Mouse (Mus musculus): ENCODE measurements at regions not wholly inside any gene's neighbourhood (a gene's known extent, or its start where the extent isn't known, plus 50 kb on each side); places are given as distances from the start of the nearest gene placed in this dataset.

- no peak for ATAC-seq
- TF ChIP-seq CTCF (IDR thresholded peaks at IDR 0.05; ENCODE audit: low read depth), result no peak
- Histone ChIP-seq H3K27me3 (ENCODE audit: insufficient read depth, low read length) (no peaks in the 10 kb centered on the region), H3K9ac (replicated peaks) (no peak overlapping the region), H3K9me3 (ENCODE audit: low read length) (no peaks in the 10 kb centered on the region), H3K36me3 (replicated peaks; ENCODE audit: insufficient read depth, low read length) (no peaks in the 10 kb centered on the region), H3K4me2 (ENCODE audit: low read depth, low read length) (no peak overlapping the region), H3K4me3 (ENCODE audit: low read depth, low read length) (no peak overlapping the region), H3K4me1 (ENCODE audit: insufficient read depth) (no peaks in the 10 kb centered on the region; the same call in 1 of the 2 replicates), H3K27ac (ENCODE audit: low read depth) (no peak overlapping the region)
- WGBS (ENCODE audit: insufficient replicate concordance), result 79% methylated on average over 6 of the region's 6 CpGs
- DNase-seq, result no peak
Measured at GRCm38 (mm10) chr16:78637452-78637851, 60.9 kb upstream of the D16Ertd472e start.

GRCm38 (mm10) chr16:78637015-78637414 is 60.5 kb upstream of the D16Ertd472e start:
- H3K27ac ChIP-seq (ENCODE audit: low read depth), result no peak overlapping the region
- H3K4me1 ChIP-seq (ENCODE audit: insufficient read depth), result no peaks in the 10 kb centered on the region; the same call in 1 of the 2 replicates
- H3K36me3 ChIP-seq (replicated peaks; ENCODE audit: insufficient read depth, low read length), result no peaks in the 10 kb centered on the region
- no peak for ATAC-seq
- no peaks in the 10 kb centered on the region for H3K9me3 ChIP-seq (ENCODE audit: low read length)
- H3K27me3 ChIP-seq (ENCODE audit: insufficient read depth, low read length), result no peaks in the 10 kb centered on the region
- TF ChIP-seq EP300 (IDR thresholded peaks at IDR 0.05; ENCODE audit: low read depth) (no peak), CTCF (IDR thresholded peaks at IDR 0.05; ENCODE audit: low read depth) (peak; percentile 62)
- no peak overlapping the region for H3K4me2 ChIP-seq (ENCODE audit: low read depth, low read length)
- 40% methylated on average over 5 of the region's 5 CpGs for WGBS (ENCODE audit: insufficient replicate concordance)
- H3K9ac ChIP-seq (replicated peaks), result no peak overlapping the region
- peak; percentile 34 for DNase-seq
- H3K4me3 ChIP-seq (ENCODE audit: low read depth, low read length), result no peak overlapping the region

GRCm38 (mm10) chr16:78635774-78636173 is 59.3 kb upstream of the D16Ertd472e start:
- Histone ChIP-seq H3K27me3 (ENCODE audit: insufficient read depth, low read length) (no peaks in the 10 kb centered on the region), H3K9ac (replicated peaks) (no peak overlapping the region), H3K4me2 (ENCODE audit: low read depth, low read length) (no peak overlapping the region), H3K4me1 (ENCODE audit: insufficient read depth) (no peaks in the 10 kb centered on the region; the same call in 1 of the 2 replicates), H3K9me3 (ENCODE audit: low read length) (no peaks in the 10 kb centered on the region), H3K27ac (ENCODE audit: low read depth) (no peak overlapping the region), H3K36me3 (replicated peaks; ENCODE audit: insufficient read depth, low read length) (no peaks in the 10 kb centered on the region), H3K4me3 (ENCODE audit: low read depth, low read length) (no peak overlapping the region)
- ATAC-seq (no peak), DNase-seq (no peak)
- WGBS (ENCODE audit: insufficient replicate concordance), result 77% methylated on average over 5 of the region's 5 CpGs
- TF ChIP-seq CTCF (IDR thresholded peaks at IDR 0.05; ENCODE audit: low read depth) (no peak), EP300 (IDR thresholded peaks at IDR 0.05; ENCODE audit: low read depth) (no peak)

- 18% methylated on average over 8 of the region's 8 CpGs for WGBS (ENCODE audit: insufficient replicate concordance)
- TF ChIP-seq CTCF (IDR thresholded peaks at IDR 0.05; ENCODE audit: low read depth) (peak; percentile 90), EP300 (IDR thresholded peaks at IDR 0.05; ENCODE audit: low read depth) (no peak)
- no peak overlapping the region for H3K27ac ChIP-seq (ENCODE audit: low read depth)
- DNase-seq (peak; percentile 77), ATAC-seq (no peak; the same call in 1 of the 2 replicates)
- no peaks in the 10 kb centered on the region for H3K36me3 ChIP-seq (replicated peaks; ENCODE audit: insufficient read depth, low read length)
- no peak overlapping the region for H3K4me2 ChIP-seq (ENCODE audit: low read depth, low read length)
- no peaks in the 10 kb centered on the region for H3K9me3 ChIP-seq (ENCODE audit: low read length)
- no peak overlapping the region for H3K9ac ChIP-seq (replicated peaks)
- no peak overlapping the region for H3K4me3 ChIP-seq (ENCODE audit: low read depth, low read length)
- H3K27me3 ChIP-seq (ENCODE audit: insufficient read depth, low read length), result no peaks in the 10 kb centered on the region
- no peaks in the 10 kb centered on the region; the same call in 1 of the 2 replicates for H3K4me1 ChIP-seq (ENCODE audit: insufficient read depth)
Measured at GRCm38 (mm10) chr16:78635257-78635656, 58.7 kb upstream of the D16Ertd472e start.

- WGBS (ENCODE audit: insufficient replicate concordance), result 60% methylated on average over 5 of the region's 5 CpGs
- Histone ChIP-seq H3K9ac (replicated peaks) (no peak overlapping the region), H3K27me3 (ENCODE audit: insufficient read depth, low read length) (no peaks in the 10 kb centered on the region), H3K4me2 (ENCODE audit: low read depth, low read length) (no peak overlapping the region), H3K27ac (ENCODE audit: low read depth) (peak overlapping the region; percentile 48; the same call in 1 of the 2 replicates), H3K36me3 (replicated peaks; ENCODE audit: insufficient read depth, low read length) (no peaks in the 10 kb centered on the region), H3K4me3 (ENCODE audit: low read depth, low read length) (no peak overlapping the region), H3K4me1 (ENCODE audit: insufficient read depth) (no peaks in the 10 kb centered on the region; the same call in 1 of the 2 replicates), H3K9me3 (ENCODE audit: low read length) (no peaks in the 10 kb centered on the region)
- DNase-seq, result peak; percentile 37
- peak; percentile 98 for ATAC-seq
- TF ChIP-seq EP300 (IDR thresholded peaks at IDR 0.05; ENCODE audit: low read depth) (no peak), CTCF (IDR thresholded peaks at IDR 0.05; ENCODE audit: low read depth) (no peak)
Measured at GRCm38 (mm10) chr16:78631797-78632196, 55.3 kb upstream of the D16Ertd472e start.

- Histone ChIP-seq H3K27ac (ENCODE audit: low read depth) (no peak overlapping the region), H3K9ac (replicated peaks) (no peak overlapping the region), H3K36me3 (replicated peaks; ENCODE audit: insufficient read depth, low read length) (no peaks in the 10 kb centered on the region), H3K4me3 (ENCODE audit: low read depth, low read length) (no peak overlapping the region), H3K9me3 (ENCODE audit: low read length) (no peaks in the 10 kb centered on the region), H3K27me3 (ENCODE audit: insufficient read depth, low read length) (no peaks in the 10 kb centered on the region), H3K4me1 (ENCODE audit: insufficient read depth) (no peaks in the 10 kb centered on the region; the same call in 1 of the 2 replicates), H3K4me2 (ENCODE audit: low read depth, low read length) (no peak overlapping the region)
- ATAC-seq (no peak), DNase-seq (no peak)
- WGBS (ENCODE audit: insufficient replicate concordance), result 50% methylated on average over 2 of the region's 2 CpGs
- TF ChIP-seq CTCF (IDR thresholded peaks at IDR 0.05; ENCODE audit: low read depth) (peak; percentile 39), EP300 (IDR thresholded peaks at IDR 0.05; ENCODE audit: low read depth) (no peak)
Measured at GRCm38 (mm10) chr16:78626803-78627202, 50.3 kb upstream of the D16Ertd472e start.

All from liver, postnatal 0 days (tissue).